ENCODE assay signal across 29 mouse cellular contexts in genomic region chr5:97878871-97879270, GRCm38 (mm10).
DNase-seq lines count a peak whose midpoint lies in the region; TF ChIP-seq lines count a peak whose summit lies in the region.
"Had no signal": no experiment of that assay in that cellular context is flagged by ENCODE, and none has a peak within 500 bp of the region (broad histone marks: within the 10 kb centered on the region; RNA-seq: fewer than 3 reads in every experiment).

No protein-coding gene starts in this region.

- peaks cover 5% of the 10 kb centered on the region for H3K36me3 ChIP-seq in myocyte (ENCODE audit: control insufficient read depth, insufficient read depth)
- no peaks in the 10 kb centered on the region for H3K36me3 ChIP-seq in limb, embryonic 10.5 days
- H3K36me3 ChIP-seq: embryonic facial prominence, embryonic 15.5 days; heart, embryonic 12.5 days; heart, embryonic 15.5 days; hindbrain, embryonic 13.5 days; intestine, embryonic 15.5 days had no signal

- 84% methylated on average over 3 of the region's 3 CpGs for WGBS in limb, embryonic 10.5 days

- H3K4me3 ChIP-seq in myocyte, result no peak overlapping the region
- no peak overlapping the region for H3K4me3 ChIP-seq in limb, embryonic 10.5 days
- H3K4me3 ChIP-seq: embryonic facial prominence, embryonic 15.5 days; erythroblast, embryonic 14.5 days; forebrain, embryonic 13.5 days; gastrocnemius, adult 2 months; heart, embryonic 12.5 days; heart, embryonic 15.5 days; hindbrain, embryonic 10.5 days; hindbrain, embryonic 13.5 days; intestine, embryonic 15.5 days had no signal

- no peaks in the 10 kb centered on the region for H3K4me1 ChIP-seq in limb, embryonic 10.5 days
- H3K4me1 ChIP-seq: embryonic facial prominence, embryonic 15.5 days; forebrain, embryonic 13.5 days; heart, embryonic 12.5 days; heart, embryonic 15.5 days; hindbrain, embryonic 13.5 days; intestine, embryonic 15.5 days had no signal

- H3K9me3 ChIP-seq in limb, embryonic 10.5 days (replicated peaks), result no peaks in the 10 kb centered on the region
- H3K9me3 ChIP-seq: embryonic facial prominence, embryonic 15.5 days; forebrain, embryonic 13.5 days; heart, embryonic 12.5 days; heart, embryonic 15.5 days; hindbrain, embryonic 10.5 days; hindbrain, embryonic 13.5 days; intestine, embryonic 15.5 days had no signal

- peak overlapping the region; percentile 56 for H3K4me2 ChIP-seq in myocyte (ENCODE audit: low read depth)
- H3K4me2 ChIP-seq: embryonic facial prominence, embryonic 15.5 days; forebrain, embryonic 13.5 days; heart, embryonic 12.5 days; heart, embryonic 15.5 days; hindbrain, embryonic 13.5 days; intestine, embryonic 15.5 days had no signal

- DNase-seq in 3T3-L1 (ENCODE audit: low read depth, low spot score), result peak; percentile 57
- DNase-seq in 416B (ENCODE audit: low read depth), result peak; percentile 63
- DNase-seq in NIH3T3 (ENCODE audit: low read depth), result peak; percentile 48
- DNase-seq in limb, embryonic 10.5 days (ENCODE audit: low spot score), result no peak
- no peak for DNase-seq in right cerebral cortex, postnatal 25 days
- DNase-seq: adrenal gland, adult 2 months; adrenal gland, postnatal 14 days; B cell, adult 2 months; cerebellum, adult 11-12 months; cerebellum, adult 8-10 months; cerebellum, postnatal 10 days; cerebellum, postnatal 36 days; embryo, embryonic 11 days; forebrain, postnatal 0 days; gastrocnemius, adult 2 months; gastrocnemius, postnatal 14 days; heart, adult 18-20 months; heart, postnatal 10 days; heart, postnatal 36 days; kidney, adult 11 months had no signal

- H3K27me3 ChIP-seq in myocyte (ENCODE audit: control insufficient read depth, insufficient read depth, insufficient read length), result no peaks in the 10 kb centered on the region
- no peaks in the 10 kb centered on the region for H3K27me3 ChIP-seq in limb, embryonic 10.5 days (ENCODE audit: low read depth, poor library complexity, severe bottlenecking)
- H3K27me3 ChIP-seq: embryonic facial prominence, embryonic 15.5 days; forebrain, embryonic 13.5 days; heart, embryonic 12.5 days; heart, embryonic 15.5 days; hindbrain, embryonic 13.5 days; intestine, embryonic 15.5 days had no signal

- no peak for TF ChIP-seq POLR2A in myocyte (IDR thresholded peaks at IDR 0.05; ENCODE audit: insufficient read length, low read depth)

- no peak overlapping the region for H3ac ChIP-seq in myocyte (ENCODE audit: control insufficient read depth, insufficient read length)

- H3K79me2 ChIP-seq in myocyte (ENCODE audit: control insufficient read depth, insufficient read depth), result no peaks in the 10 kb centered on the region

- H3K27ac ChIP-seq in limb, embryonic 10.5 days, result no peak overlapping the region
- H3K27ac ChIP-seq: embryonic facial prominence, embryonic 15.5 days; forebrain, embryonic 13.5 days; gastrocnemius, adult 2 months; heart, embryonic 15.5 days; hindbrain, embryonic 10.5 days; hindbrain, embryonic 13.5 days; intestine, embryonic 15.5 days had no signal

TF ChIP-seq in myocyte, 11 proteins besides CTCF, POLR2A, EP300 and RAD21:
- no peak for TF ChIP-seq MAX (IDR thresholded peaks at IDR 0.05; ENCODE audit: low read depth)
- TF ChIP-seq CEBPB (IDR thresholded peaks at IDR 0.05; ENCODE audit: insufficient read depth, poor library complexity, severe bottlenecking), result peak; percentile 92

Comparison
In these comparisons a context has a peak if more than half of its experiments do, and no peak if none do; other contexts are left out.
1. DNase-seq: peak in 3T3-L1 (single experiment), 416B (single experiment) and NIH3T3 (single experiment); none in limb, embryonic 10.5 days (single experiment) and right cerebral cortex, postnatal 25 days (single experiment).